Mouse (Mus musculus) liver, embryonic 12.5 days (tissue): ENCODE results near the gene Gpr173. TPM values are rescaled to one million over a fixed set of nuclear protein-coding genes. Genes with fewer than 3 reads are reported as not detected.

Experiments used
- polyA plus RNA-seq: library from polyadenylated mRNA; unstranded; fragments of >200 nt; fragmentation: Nextera tagmentation; extraction: Ambion mirVana; gene quantifications from 2 replicates; pipeline ENCODE4 v1.2.1, GENCODE M21; 2016

Gpr173 gene
- polyA plus RNA-seq, 1 experiment from 2014 or later, result 0.29 TPM

Other genes with a start within 250 kb of the Gpr173 start
- gene Iqsec2, start 224.4 kb downstream of the Gpr173 start, polyA plus RNA-seq, result 0.73 and 0.75 TPM in 2 replicates
- gene Kdm5c, start 135.7 kb downstream of the Gpr173 start, polyA plus RNA-seq, result 36.0 and 36.5 TPM in 2 replicates
- 4.5 and 5.3 TPM in 2 replicates for gene Kantr, start 41.2 kb downstream of the Gpr173 start, polyA plus RNA-seq
- gene Tspyl2, start 26.3 kb downstream of the Gpr173 start, polyA plus RNA-seq, result 10.7 and 11.6 TPM in 2 replicates
- gene Cldn34a, start 194.6 kb upstream of the Gpr173 start, polyA plus RNA-seq, result not detected in 2 replicates